Mouse (Mus musculus) heart, adult 9 months (tissue): ENCODE data around the gene Ccdc188.

Experiments used
- DNase-seq, 2 experiments: peaks; one replicate each; pipeline ENCODE4 v3.0.0; 2022; ENCODE audit warnings: low spot score in 2 of 2

Gene Ccdc188

GRCm38 (mm10) chr16:18201620-18202019, 16.1 kb upstream of the Ccdc188 start:
- DNase-seq: no peak

GRCm38 (mm10) chr16:18202061-18202460, 15.6 kb upstream of the Ccdc188 start:
- no peak for DNase-seq

GRCm38 (mm10) chr16:18203430-18204091, 14.1 kb upstream of the Ccdc188 start:
- no peak for DNase-seq

GRCm38 (mm10) chr16:18210701-18211416, 6.8 kb upstream of the Ccdc188 start:
- DNase-seq: no peak

GRCm38 (mm10) chr16:18211417-18212171, 6.1 kb upstream of the Ccdc188 start:
- peak; percentile 65 to 77 for DNase-seq

GRCm38 (mm10) chr16:18213689-18214088, 4.0 kb upstream of the Ccdc188 start:
- DNase-seq: no peak

GRCm38 (mm10) chr16:18214858-18215257, 2.8 kb upstream of the Ccdc188 start:
- DNase-seq: no peak

GRCm38 (mm10) chr16:18218580-18218996, 909 bp downstream of the Ccdc188 start:
- no peak for DNase-seq

GRCm38 (mm10) chr16:18220001-18220400, 2.3 kb downstream of the Ccdc188 start:
- DNase-seq: no peak

GRCm38 (mm10) chr16:18220856-18221542, 3.3 kb downstream of the Ccdc188 start:
- no peak for DNase-seq

GRCm38 (mm10) chr16:18221543-18221898, 3.8 kb downstream of the Ccdc188 start:
- no peak for DNase-seq

GRCm38 (mm10) chr16:18222188-18222587, 4.5 kb downstream of the Ccdc188 start:
- no peak for DNase-seq

- no peak for DNase-seq
Observed at GRCm38 (mm10) chr16:18227187-18227586, 9.5 kb downstream of the Ccdc188 start.

- no peak for DNase-seq
Observed at GRCm38 (mm10) chr16:18227897-18228422, 10.3 kb downstream of the Ccdc188 start.

- DNase-seq: no peak
Observed at GRCm38 (mm10) chr16:18228856-18229255, 11.2 kb downstream of the Ccdc188 start.

GRCm38 (mm10) chr16:18229622-18230021, 11.9 kb downstream of the Ccdc188 start:
- DNase-seq: peak in 1 of 2 experiments; percentile 61

GRCm38 (mm10) chr16:18230617-18231016, 12.9 kb downstream of the Ccdc188 start:
- no peak for DNase-seq

- no peak for DNase-seq
Observed at GRCm38 (mm10) chr16:18231047-18231446, 13.4 kb downstream of the Ccdc188 start.

GRCm38 (mm10) chr16:18231451-18231850, 13.8 kb downstream of the Ccdc188 start:
- no peak for DNase-seq

GRCm38 (mm10) chr16:18233451-18233850, 15.8 kb downstream of the Ccdc188 start:
- no peak for DNase-seq

GRCm38 (mm10) chr16:18233919-18234670, 16.4 kb downstream of the Ccdc188 start:
- no peak for DNase-seq
